Mouse (Mus musculus) testis, adult 2 months (tissue): ENCODE data around the gene Fam169b.

Experiments
- CTCF ChIP-seq: fragments of 200-500 bp; IDR thresholded peaks from 2 replicates; pipeline ENCODE4 v1.5.1; 2012; ENCODE audit warnings: low read depth, mild to moderate bottlenecking, inconsistent platforms, low read length, moderate library complexity; ENCODE audit not compliant: control insufficient read depth, insufficient read depth, insufficient replicate concordance
- POLR2A ChIP-seq: fragments of 200-500 bp; IDR thresholded peaks from 2 replicates; pipeline ENCODE4 v1.6.1; 2012; ENCODE audit warnings: low read depth, mild to moderate bottlenecking, inconsistent platforms, low read length, moderate library complexity; ENCODE audit not compliant: control insufficient read depth

DNA sequence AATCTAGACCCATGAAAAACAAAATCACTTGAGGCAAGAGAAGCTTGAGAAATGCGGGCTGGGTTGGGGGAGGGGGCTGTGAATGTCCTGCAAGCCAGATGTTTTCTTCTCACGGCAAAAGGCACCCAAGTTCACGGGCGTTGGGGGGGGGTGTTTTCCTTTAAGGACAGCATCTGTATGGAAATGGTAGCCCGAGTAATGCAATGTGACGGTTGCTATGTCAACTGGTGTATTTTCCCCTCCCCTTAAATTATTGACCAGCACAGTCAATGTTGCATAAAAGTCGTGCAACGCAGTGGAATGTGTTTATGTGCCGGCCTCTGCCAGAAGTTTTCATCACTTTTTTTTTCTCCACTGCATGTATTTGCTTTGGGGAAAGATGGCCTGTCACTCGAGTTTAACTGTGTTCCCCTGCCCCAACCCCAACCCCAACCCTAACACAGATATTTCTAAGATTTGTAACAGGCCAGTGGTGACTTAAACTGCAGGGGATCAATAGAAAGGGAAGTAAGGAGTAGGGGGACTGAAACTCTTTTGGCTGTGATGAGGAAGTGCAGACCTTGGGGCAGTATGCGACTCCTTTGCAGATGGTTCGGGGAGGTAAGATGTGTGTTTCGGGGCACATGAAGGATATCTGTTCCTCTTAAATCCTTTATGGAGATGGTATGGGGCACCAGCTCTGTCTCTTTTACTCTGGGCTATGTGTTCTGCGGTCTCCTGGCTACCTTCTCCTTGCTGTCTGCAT is 39.6 kb downstream of the Fam169b start:
- no peak for TF ChIP-seq POLR2A
- no peak for TF ChIP-seq CTCF
